Mouse (Mus musculus) cerebellum, adult 2 months (tissue): ENCODE data around the gene Arrdc5. TPM values are rescaled to one million over a fixed set of nuclear protein-coding genes. Genes with fewer than 3 reads are reported as not detected.

ENCODE experiments used
- DNase-seq, 2 experiments: peaks; one replicate each; pipeline ENCODE4 v3.0.0; 2021
- H3K27ac ChIP-seq: fragments of 200-500 bp; 2 replicates; pipeline ENCODE4 v1.5.1; 2012; ENCODE audit warnings: low read length, control low read depth, inconsistent platforms; ENCODE audit not compliant: insufficient read depth
- H3K27me3 ChIP-seq: fragments of 200-500 bp; 2 replicates; pipeline ENCODE4 v1.6.1; 2012; ENCODE audit warnings: inconsistent platforms, mild to moderate bottlenecking, low read length, moderate library complexity; ENCODE audit not compliant: control insufficient read depth, insufficient read depth
- H3K4me1 ChIP-seq: fragments of 200-500 bp; 2 replicates; pipeline ENCODE4 v1.6.1; 2011; ENCODE audit warnings: low read length; ENCODE audit not compliant: control insufficient read depth, insufficient read depth
- H3K4me3 ChIP-seq: fragments of 200-500 bp; replicated peaks from 2 replicates; pipeline ENCODE3; 2011; ENCODE audit warnings: mild to moderate bottlenecking, low read depth, low read length, control low read depth; ENCODE audit not compliant: insufficient read depth
- CTCF ChIP-seq: fragments of 200-500 bp; IDR thresholded peaks from 2 replicates; pipeline ENCODE4 v1.5.1; 2011; ENCODE audit warnings: low read depth, mild to moderate bottlenecking, control low read depth, low read length, moderate library complexity, borderline replicate concordance; ENCODE audit not compliant: insufficient read depth
- POLR2A ChIP-seq: fragments of 200-500 bp; IDR thresholded peaks from 2 replicates; pipeline ENCODE4 v1.6.1; 2011; ENCODE audit warnings: low read length, control low read depth, borderline replicate concordance; ENCODE audit not compliant: insufficient read depth
- WGBS: fragments of 180-500 bp; shearing (Covaris S2); methylation state at CpG from one replicate; pipeline ENCODE4 v1.1.7; 2018; 5-methylcytosine and 5-hydroxymethylcytosine counted together
- polyA plus RNA-seq: library from polyadenylated mRNA; depleted of rRNA; stranded (reverse); fragments of >200 nt; gene quantifications from 2 replicates; pipeline ENCODE4 v1.2.3, GENCODE M21; 2012

The Arrdc5 gene
- polyA plus RNA-seq, 1 experiment, result not detected

GRCm38 (mm10) chr17:56271609-56272253 is 28.4 kb downstream of the Arrdc5 start:
- Histone ChIP-seq H3K4me3 (no peak overlapping the region), H3K27ac (no peak overlapping the region), H3K27me3 (no peaks in the 10 kb centered on the region), H3K4me1 (peaks cover 5% of the 10 kb centered on the region; the same call in 1 of the 2 replicates)
- DNase-seq, result no peak
- TF ChIP-seq POLR2A (no peak), CTCF (no peak)
- WGBS, result 75% methylated on average over 12 of the region's 12 CpGs

- no peak for DNase-seq
- TF ChIP-seq CTCF (no peak), POLR2A (no peak)
- WGBS, result 67% methylated on average over 3 of the region's 3 CpGs
- Histone ChIP-seq H3K27ac (peak overlapping the region; percentile 88), H3K4me3 (peak overlapping the region; percentile 79), H3K4me1 (peaks cover 5% of the 10 kb centered on the region; the same call in 1 of the 2 replicates), H3K27me3 (no peaks in the 10 kb centered on the region)
Measured at GRCm38 (mm10) chr17:56269741-56270140, 30.3 kb downstream of the Arrdc5 start.

- Histone ChIP-seq H3K4me3 (peak overlapping the region; percentile 79), H3K4me1 (peaks cover 5% of the 10 kb centered on the region; the same call in 1 of the 2 replicates), H3K27ac (peak overlapping the region; percentile 88), H3K27me3 (no peaks in the 10 kb centered on the region)
- TF ChIP-seq POLR2A (peak; percentile 97; the same call in 1 of the 2 replicates), CTCF (no peak)
- DNase-seq, result peak; percentile 70 to 86
- WGBS, result 13% methylated on average over 12 of the region's 12 CpGs
Measured at GRCm38 (mm10) chr17:56269153-56269630, 30.9 kb downstream of the Arrdc5 start.

GRCm38 (mm10) chr17:56266271-56266670 is 33.8 kb downstream of the Arrdc5 start:
- TF ChIP-seq CTCF, result no peak
- TF ChIP-seq POLR2A, result no peak
- WGBS, result 45% methylated on average over 3 of the region's 3 CpGs
- no peak overlapping the region for H3K27ac ChIP-seq

GRCm38 (mm10) chr17:56265869-56266268 is 34.2 kb downstream of the Arrdc5 start:
- 87% methylated on average over 3 of the region's 3 CpGs for WGBS
- Histone ChIP-seq H3K4me1 (peaks cover 19% of the 10 kb centered on the region), H3K27ac (no peak overlapping the region), H3K27me3 (no peaks in the 10 kb centered on the region), H3K4me3 (no peak overlapping the region)
- TF ChIP-seq CTCF, result no peak
- TF ChIP-seq POLR2A, result no peak
- no peak for DNase-seq

More at GRCm38 (mm10) chr17:56266271-56266670, 33.8 kb downstream of the Arrdc5 start:
- no peak for DNase-seq
- Histone ChIP-seq H3K4me1 (peaks cover 16% of the 10 kb centered on the region), H3K4me3 (no peak overlapping the region), H3K27me3 (no peaks in the 10 kb centered on the region)

GRCm38 (mm10) chr17:56265011-56265410 is 35.1 kb downstream of the Arrdc5 start:
- no peak for TF ChIP-seq POLR2A
- TF ChIP-seq CTCF, result no peak
- Histone ChIP-seq H3K27ac (no peak overlapping the region), H3K4me3 (no peak overlapping the region), H3K4me1 (peaks cover 22% of the 10 kb centered on the region), H3K27me3 (no peaks in the 10 kb centered on the region)
- WGBS, result 84% methylated on average over 4 of the region's 4 CpGs
- DNase-seq, result no peak

GRCm38 (mm10) chr17:56264020-56264419 is 36.1 kb downstream of the Arrdc5 start:
- Histone ChIP-seq H3K27me3 (no peaks in the 10 kb centered on the region), H3K4me1 (peaks cover 26% of the 10 kb centered on the region), H3K27ac (no peak overlapping the region), H3K4me3 (no peak overlapping the region)
- TF ChIP-seq CTCF (peak; percentile 90), POLR2A (no peak)
- DNase-seq, result peak; percentile 75 to 81
- WGBS, result 12% methylated on average over 8 of the region's 8 CpGs

GRCm38 (mm10) chr17:56262645-56263094 is 37.4 kb downstream of the Arrdc5 start:
- no peak overlapping the region for H3K27ac ChIP-seq
- WGBS, result 22% methylated on average over 3 of the region's 3 CpGs
- H3K4me1 ChIP-seq, result peaks cover 32% of the 10 kb centered on the region
- no peak for DNase-seq
- H3K27me3 ChIP-seq, result no peaks in the 10 kb centered on the region
- no peak for TF ChIP-seq CTCF
- TF ChIP-seq POLR2A, result no peak
- no peak overlapping the region for H3K4me3 ChIP-seq
